Mouse (Mus musculus) heart, postnatal 0 days (tissue): ENCODE results near the gene Tfb1m. TPM values are rescaled to one million over a fixed set of nuclear protein-coding genes. Genes with fewer than 3 reads are reported as not detected.
A peak's percentile ranks its signal among the peaks of the same experiment; 100 is the strongest.

ENCODE experiments used
- ATAC-seq: fragments of 200-750 bp; cut with Nextera tagmentation; 2 replicates; pipeline ENCODE4 v1.8.0; 2017; ENCODE audit warnings: low read depth, moderate number of reproducible peaks, moderate library complexity; ENCODE audit not compliant: insufficient read depth
- DNase-seq: peaks from one replicate; pipeline ENCODE4 v3.0.0-alpha.2; 2016; ENCODE audit warnings: low spot score
- H3K27ac ChIP-seq: fragments of 300-500 bp; sonication (generic); 2 replicates; pipeline ENCODE4 v1.5.1; 2014; ENCODE audit warnings: low read depth, mild to moderate bottlenecking
- H3K27me3 ChIP-seq: fragments of 300-500 bp; sonication (generic); 2 replicates; pipeline ENCODE4 v1.6.1; 2014; ENCODE audit warnings: low read length, mixed read lengths; ENCODE audit not compliant: control insufficient read depth, insufficient read depth
- H3K36me3 ChIP-seq: fragments of 300-500 bp; sonication (generic); replicated peaks from 2 replicates; pipeline ENCODE4 v1.6.1; 2014; ENCODE audit warnings: low read length, mixed read lengths; ENCODE audit not compliant: control insufficient read depth, insufficient read depth
- H3K4me1 ChIP-seq: fragments of 300-500 bp; sonication (generic); 2 replicates; pipeline ENCODE4 v1.6.1; 2014; ENCODE audit warnings: antibody characterized with exemption; ENCODE audit not compliant: control insufficient read depth, insufficient read depth
- H3K4me2 ChIP-seq: fragments of 300-500 bp; sonication (generic); 2 replicates; pipeline ENCODE4 v1.6.1; 2014; ENCODE audit warnings: low read depth, mild to moderate bottlenecking, low read length, moderate library complexity
- H3K4me3 ChIP-seq: fragments of 300-500 bp; sonication (generic); 2 replicates; pipeline ENCODE4 v1.5.1; 2014; ENCODE audit warnings: low read depth, low read length
- H3K9ac ChIP-seq: fragments of 300-500 bp; sonication (generic); replicated peaks from 2 replicates; pipeline ENCODE4 v1.6.1; 2014; ENCODE audit warnings: low read depth, low read length, mixed read lengths
- H3K9me3 ChIP-seq: fragments of 300-500 bp; sonication (generic); replicated peaks from 2 replicates; pipeline ENCODE4 v1.6.1; 2016; ENCODE audit warnings: low read length; ENCODE audit not compliant: control insufficient read depth
- CTCF ChIP-seq: IDR thresholded peaks from 2 replicates; pipeline ENCODE4 v1.5.1; 2016; ENCODE audit warnings: antibody characterized with exemption, control low read depth, low read depth
- EP300 ChIP-seq: IDR thresholded peaks from 2 replicates; pipeline ENCODE4 v1.6.1; 2016; ENCODE audit warnings: antibody characterized with exemption, low read depth
- WGBS: fragments of 180-500 bp; shearing (Covaris S2); extraction: QIAGEN DNeasy Blood & Tissue Kit; methylation state at CpG from one replicate; pipeline ENCODE4 v1.1.7; 2014; 5-methylcytosine and 5-hydroxymethylcytosine counted together
- polyA plus RNA-seq: library from polyadenylated mRNA; unstranded; fragments of >200 nt; fragmentation: Nextera tagmentation; extraction: Ambion mirVana; gene quantifications from 2 replicates; pipeline ENCODE4 v1.2.1, GENCODE M21; 2015
- total RNA-seq: library from RNA; depleted of rRNA; stranded (reverse); fragments of >200 nt; gene quantifications from 2 replicates; pipeline ENCODE4 v1.2.3, GENCODE M21; 2014; ENCODE audit warnings: low replicate concordance

Gene Tfb1m
- total and polyA plus RNA-seq, 2 experiments from 2014 or later = 3.5 to 9.4 TPM

DNA sequence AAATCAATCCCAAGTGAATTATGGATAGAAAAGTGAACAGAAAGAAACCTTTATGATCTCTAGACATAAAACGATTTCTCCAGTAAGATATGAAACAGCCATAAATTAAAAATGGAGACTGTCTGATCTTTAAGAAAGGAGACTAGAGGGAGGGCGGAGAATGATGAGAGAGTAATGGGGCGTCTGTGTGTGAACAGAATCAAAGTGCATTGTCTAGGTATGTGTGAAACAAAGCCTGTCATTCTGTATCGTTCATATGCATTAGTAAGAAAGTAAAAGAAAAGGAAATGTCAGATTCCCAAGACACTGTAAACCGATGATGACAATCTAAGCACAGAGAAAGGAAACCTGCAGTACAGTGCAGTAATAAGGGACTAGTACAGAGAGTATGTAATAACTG is 16.5 kb downstream of the Tfb1m start:
- no peak overlapping the region for H3K4me2 ChIP-seq
- no peaks in the 10 kb centered on the region for H3K27me3 ChIP-seq
- no peak for ATAC-seq
- DNase-seq = no peak
- no peak for TF ChIP-seq EP300
- TF ChIP-seq CTCF = no peak
- peaks cover 24% of the 10 kb centered on the region for H3K36me3 ChIP-seq
- no peaks in the 10 kb centered on the region for H3K4me1 ChIP-seq
- 82% methylated on average over 5 of the region's 5 CpGs for WGBS
- H3K4me3 ChIP-seq = no peak overlapping the region
- H3K9ac ChIP-seq = no peak overlapping the region
- no peaks in the 10 kb centered on the region for H3K9me3 ChIP-seq
- no peak overlapping the region for H3K27ac ChIP-seq

- no peak overlapping the region for H3K9ac ChIP-seq
- no peak for TF ChIP-seq CTCF
- no peak for TF ChIP-seq EP300
- WGBS = 75% methylated on average over 2 of the region's 2 CpGs
- peaks cover 21% of the 10 kb centered on the region for H3K36me3 ChIP-seq
- no peaks in the 10 kb centered on the region for H3K9me3 ChIP-seq
- no peak overlapping the region for H3K4me2 ChIP-seq
- no peaks in the 10 kb centered on the region for H3K4me1 ChIP-seq
- no peaks in the 10 kb centered on the region for H3K27me3 ChIP-seq
- no peak overlapping the region for H3K4me3 ChIP-seq
- DNase-seq = no peak
- ATAC-seq = no peak
- no peak overlapping the region for H3K27ac ChIP-seq
Observed at GRCm38 (mm10) chr17:3540304-3540703, 17.3 kb downstream of the Tfb1m start.

DNA sequence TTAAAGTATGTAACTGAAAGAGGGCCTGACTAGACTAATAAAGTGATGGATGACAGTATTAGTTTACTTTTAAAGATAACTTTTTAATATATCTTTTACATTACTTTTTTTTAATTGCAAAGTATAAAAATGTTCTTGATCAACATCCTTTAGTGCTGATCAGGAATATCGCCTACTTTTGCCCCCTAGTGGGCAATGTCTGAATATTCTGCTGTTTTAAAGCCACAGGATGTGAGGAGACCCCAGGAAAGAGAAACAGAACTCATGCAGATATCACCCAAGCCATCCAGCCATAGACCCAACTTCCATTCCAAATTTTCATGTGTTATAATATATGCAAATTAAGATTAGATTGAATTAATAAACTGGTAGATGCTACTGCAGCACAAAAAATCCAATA is 24.2 kb downstream of the Tfb1m start:
- Histone ChIP-seq H3K27me3 (no peaks in the 10 kb centered on the region), H3K27ac (no peak overlapping the region), H3K9ac (no peak overlapping the region), H3K4me1 (no peaks in the 10 kb centered on the region), H3K9me3 (no peaks in the 10 kb centered on the region), H3K4me2 (no peak overlapping the region), H3K4me3 (no peak overlapping the region), H3K36me3 (0 out of 2 replicates have a peak, but pooled peaks cover 6% of the 10 kb centered on the region)
- DNase-seq (no peak), ATAC-seq (no peak)
- TF ChIP-seq EP300 = no peak
- peak; percentile 45 for TF ChIP-seq CTCF
- WGBS = 20% methylated on average over 1 of the region's 1 CpGs

- Histone ChIP-seq H3K27me3 (no peaks in the 10 kb centered on the region), H3K4me2 (no peak within 1 kb of the TSS), H3K4me1 (no peaks in the 10 kb centered on the region), H3K27ac (no peak within 1 kb of the TSS), H3K9ac (no peak within 1 kb of the TSS), H3K36me3 (no peaks in the 10 kb centered on the region), H3K4me3 (no peak within 1 kb of the TSS), H3K9me3 (no peaks in the 10 kb centered on the region)
- ATAC-seq (no peak), DNase-seq (no peak)
- WGBS = 82% methylated on average over 4 of the region's 4 CpGs
- TF ChIP-seq CTCF (no peak), EP300 (no peak)
Observed at GRCm38 (mm10) chr17:3532254-3532653, 25.3 kb downstream of the Tfb1m start, which contains the start of gene Cldn20. TSS of gene Cldn20 (plus strand) at chr17:3532554.

DNA sequence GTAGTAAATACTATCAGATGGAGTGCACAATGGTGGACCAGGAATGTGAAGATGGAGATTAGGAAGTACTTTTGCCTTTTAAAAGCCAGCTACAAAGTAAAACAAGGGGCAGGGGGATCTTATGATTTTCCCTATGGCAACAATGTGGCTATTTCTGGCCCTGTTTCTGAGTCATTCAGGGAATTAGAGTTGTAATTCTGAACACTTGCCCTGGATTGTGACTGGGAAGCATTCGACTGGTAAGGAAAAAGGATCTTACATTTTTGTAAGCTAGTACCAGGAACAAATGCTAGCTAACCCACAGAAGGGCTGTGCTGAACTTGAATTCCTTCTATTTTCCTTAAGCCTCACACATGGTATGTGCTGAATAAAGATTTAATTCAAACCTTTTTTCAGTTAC is 25.9 kb downstream of the Tfb1m start:
- ATAC-seq (no peak), DNase-seq (no peak)
- Histone ChIP-seq H3K9ac (no peak overlapping the region), H3K9me3 (no peaks in the 10 kb centered on the region), H3K4me2 (no peak overlapping the region), H3K27me3 (no peaks in the 10 kb centered on the region), H3K36me3 (no peaks in the 10 kb centered on the region), H3K4me3 (no peak overlapping the region), H3K27ac (no peak overlapping the region), H3K4me1 (no peaks in the 10 kb centered on the region)
- 38% methylated on average over 1 of the region's 1 CpGs for WGBS
- TF ChIP-seq EP300 = no peak
- TF ChIP-seq CTCF = no peak

GRCm38 (mm10) chr17:3530549-3530948 is 27.0 kb downstream of the Tfb1m start:
- Histone ChIP-seq H3K36me3 (no peaks in the 10 kb centered on the region), H3K4me1 (no peaks in the 10 kb centered on the region), H3K9me3 (no peaks in the 10 kb centered on the region), H3K27me3 (no peaks in the 10 kb centered on the region), H3K27ac (no peak overlapping the region), H3K9ac (no peak overlapping the region), H3K4me2 (no peak overlapping the region), H3K4me3 (no peak overlapping the region)
- DNase-seq (no peak), ATAC-seq (no peak)
- 72% methylated on average over 7 of the region's 7 CpGs for WGBS
- TF ChIP-seq EP300 (no peak), CTCF (no peak)
